Mouse (Mus musculus): ENCODE measurements around the gene Cyfip1. TPM values are rescaled to one million over a fixed set of nuclear protein-coding genes. Genes with fewer than 3 reads are reported as not detected.

The Cyfip1 gene
- polyA plus RNA-seq, 1 experiment = 47.9 TPM

GRCm38 (mm10) chr7:55842504-55843152, 1.1 kb downstream of the Cyfip1 start:
- H3K4me3 ChIP-seq (ENCODE audit: insufficient read depth, poor library complexity, severe bottlenecking) = peak overlapping the region; percentile 78
- no peaks in the 10 kb centered on the region for H3K36me3 ChIP-seq (ENCODE audit: control insufficient read depth, insufficient read depth)
- peaks cover 48% of the 10 kb centered on the region for H3K79me3 ChIP-seq (ENCODE audit: low read depth)
- TF ChIP-seq USF1 (IDR thresholded peaks at IDR 0.05; ENCODE audit: low read depth) = no peak
- no peak for TF ChIP-seq CTCF (IDR thresholded peaks at IDR 0.05; ENCODE audit: control insufficient read depth, insufficient read depth, insufficient read length)
- no peak for TF ChIP-seq MAX (IDR thresholded peaks at IDR 0.05)
- no peak for TF ChIP-seq CEBPB (IDR thresholded peaks at IDR 0.05; ENCODE audit: low read depth)
- no peak for TF ChIP-seq MYOD1 (IDR thresholded peaks at IDR 0.05; ENCODE audit: control insufficient read depth, insufficient read length, low read depth)
- no peak for TF ChIP-seq FOSL1 (IDR thresholded peaks at IDR 0.05; ENCODE audit: insufficient read depth, low read length, poor library complexity, severe bottlenecking)
- no peak for TF ChIP-seq MYOG (IDR thresholded peaks at IDR 0.05; ENCODE audit: control insufficient read depth, extremely low read depth, insufficient read length)
- H3ac ChIP-seq (ENCODE audit: control insufficient read depth, insufficient read length, low read depth) = peak overlapping the region; percentile 94
- H3K79me2 ChIP-seq (ENCODE audit: control insufficient read depth, insufficient read depth) = peaks cover 56% of the 10 kb centered on the region
- no peaks in the 10 kb centered on the region for H3K27me3 ChIP-seq (ENCODE audit: control insufficient read depth, insufficient read depth, insufficient read length)

DNA sequence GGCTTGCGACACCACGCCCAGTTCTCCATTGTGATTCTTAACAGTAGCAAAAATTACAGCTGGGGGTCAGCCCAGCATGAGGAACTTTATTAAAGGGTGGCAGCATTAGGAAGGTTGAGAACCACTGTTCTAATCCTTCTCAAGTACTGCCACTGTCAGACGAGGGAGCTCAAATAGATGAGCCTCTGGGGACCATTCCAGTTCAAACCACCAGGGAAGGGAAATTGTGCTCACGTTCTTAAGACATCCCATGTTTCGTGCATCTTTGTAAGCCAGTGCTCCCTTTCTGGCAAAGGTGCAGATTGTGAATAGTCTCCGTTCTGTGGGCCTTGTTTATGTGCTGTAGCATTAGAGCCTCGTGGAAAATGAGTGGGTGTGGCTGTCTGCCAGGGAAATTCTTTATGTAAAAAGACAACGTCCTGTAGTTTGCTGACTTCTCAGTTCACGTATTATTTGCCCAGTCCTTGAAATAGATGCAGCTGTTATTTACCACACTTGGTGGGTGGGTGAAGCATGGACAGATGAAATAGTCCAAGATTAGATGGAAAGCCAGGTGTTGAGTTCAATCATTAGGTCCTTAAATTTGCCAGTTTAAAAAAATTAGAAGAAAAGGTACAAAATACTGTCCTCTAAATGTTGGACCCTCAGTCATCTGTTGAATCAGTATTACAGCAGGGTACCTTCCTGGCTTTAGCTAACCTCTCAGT, 5.2 kb downstream of the Cyfip1 start:
- H3K79me2 ChIP-seq (ENCODE audit: control insufficient read depth, insufficient read depth) = peaks cover 97% of the 10 kb centered on the region
- no peaks in the 10 kb centered on the region for H3K27me3 ChIP-seq (ENCODE audit: control insufficient read depth, insufficient read depth, insufficient read length)
- peaks cover 85% of the 10 kb centered on the region for H3K79me3 ChIP-seq (ENCODE audit: low read depth)
- TF ChIP-seq MYOD1 (IDR thresholded peaks at IDR 0.05; ENCODE audit: control insufficient read depth, insufficient read length, low read depth) (no peak), MYOG (IDR thresholded peaks at IDR 0.05; ENCODE audit: control insufficient read depth, extremely low read depth, insufficient read length) (no peak), CTCF (IDR thresholded peaks at IDR 0.05; ENCODE audit: control insufficient read depth, insufficient read depth, insufficient read length) (no peak), CEBPB (IDR thresholded peaks at IDR 0.05; ENCODE audit: low read depth) (no peak), FOSL1 (IDR thresholded peaks at IDR 0.05; ENCODE audit: insufficient read depth, low read length, poor library complexity, severe bottlenecking) (no peak), MAX (IDR thresholded peaks at IDR 0.05) (no peak), USF1 (IDR thresholded peaks at IDR 0.05; ENCODE audit: low read depth) (no peak)
- H3ac ChIP-seq (ENCODE audit: control insufficient read depth, insufficient read length, low read depth) = no peak overlapping the region
- H3K4me3 ChIP-seq (ENCODE audit: insufficient read depth, poor library complexity, severe bottlenecking) = no peak overlapping the region
- H3K36me3 ChIP-seq (ENCODE audit: control insufficient read depth, insufficient read depth) = peaks cover 3% of the 10 kb centered on the region

- H3K27me3 ChIP-seq (ENCODE audit: control insufficient read depth, insufficient read depth, insufficient read length) = no peaks in the 10 kb centered on the region
- TF ChIP-seq CTCF (IDR thresholded peaks at IDR 0.05; ENCODE audit: control insufficient read depth, insufficient read depth, insufficient read length) = no peak
- TF ChIP-seq MYOD1 (IDR thresholded peaks at IDR 0.05; ENCODE audit: control insufficient read depth, insufficient read length, low read depth) = no peak
- no peak for TF ChIP-seq USF1 (IDR thresholded peaks at IDR 0.05; ENCODE audit: low read depth)
- no peak for TF ChIP-seq MAX (IDR thresholded peaks at IDR 0.05)
- no peak for TF ChIP-seq CEBPB (IDR thresholded peaks at IDR 0.05; ENCODE audit: low read depth)
- TF ChIP-seq MYOG (IDR thresholded peaks at IDR 0.05; ENCODE audit: control insufficient read depth, extremely low read depth, insufficient read length) = no peak
- TF ChIP-seq FOSL1 (IDR thresholded peaks at IDR 0.05; ENCODE audit: insufficient read depth, low read length, poor library complexity, severe bottlenecking) = no peak
- H3K4me3 ChIP-seq (ENCODE audit: insufficient read depth, poor library complexity, severe bottlenecking) = no peak overlapping the region
- peaks cover 87% of the 10 kb centered on the region for H3K79me3 ChIP-seq (ENCODE audit: low read depth)
- H3ac ChIP-seq (ENCODE audit: control insufficient read depth, insufficient read length, low read depth) = no peak overlapping the region
- peaks cover 3% of the 10 kb centered on the region for H3K36me3 ChIP-seq (ENCODE audit: control insufficient read depth, insufficient read depth)
- H3K79me2 ChIP-seq (ENCODE audit: control insufficient read depth, insufficient read depth) = peaks cover 100% of the 10 kb centered on the region
These were observed 8.5 kb downstream of the Cyfip1 start for GRCm38 (mm10) chr7:55849948-55850571.

DNA sequence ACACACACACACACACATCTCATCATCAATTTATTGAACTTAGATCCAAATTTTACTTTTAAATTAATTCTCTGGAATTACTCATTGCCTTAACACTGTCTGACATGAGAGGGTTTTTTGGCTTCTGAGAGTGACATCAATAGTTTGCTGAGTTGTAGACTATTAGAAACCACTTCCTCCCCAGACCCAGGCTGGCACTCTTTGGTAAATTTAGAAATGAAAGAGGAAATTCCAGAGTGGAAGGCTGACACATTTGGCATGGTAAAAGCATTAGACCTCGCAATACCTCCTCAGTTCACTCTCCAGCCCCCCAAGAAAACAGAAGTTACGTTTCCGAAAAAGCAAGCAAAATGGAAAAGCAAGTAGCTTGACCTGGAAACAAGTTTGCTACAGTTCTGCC, 11.2 kb downstream of the Cyfip1 start:
- Histone ChIP-seq H3K4me3 (ENCODE audit: insufficient read depth, poor library complexity, severe bottlenecking) (no peak overlapping the region), H3K79me3 (ENCODE audit: low read depth) (peaks cover 82% of the 10 kb centered on the region), H3ac (ENCODE audit: control insufficient read depth, insufficient read length, low read depth) (no peak overlapping the region), H3K79me2 (ENCODE audit: control insufficient read depth, insufficient read depth) (peaks cover 100% of the 10 kb centered on the region), H3K36me3 (ENCODE audit: control insufficient read depth, insufficient read depth) (peaks cover 3% of the 10 kb centered on the region), H3K27me3 (ENCODE audit: control insufficient read depth, insufficient read depth, insufficient read length) (no peaks in the 10 kb centered on the region)
- TF ChIP-seq USF1 (IDR thresholded peaks at IDR 0.05; ENCODE audit: low read depth) (no peak), FOSL1 (IDR thresholded peaks at IDR 0.05; ENCODE audit: insufficient read depth, low read length, poor library complexity, severe bottlenecking) (no peak), MAX (IDR thresholded peaks at IDR 0.05) (no peak), CEBPB (IDR thresholded peaks at IDR 0.05; ENCODE audit: low read depth) (no peak), MYOD1 (IDR thresholded peaks at IDR 0.05; ENCODE audit: control insufficient read depth, insufficient read length, low read depth) (no peak), CTCF (IDR thresholded peaks at IDR 0.05; ENCODE audit: control insufficient read depth, insufficient read depth, insufficient read length) (no peak), MYOG (IDR thresholded peaks at IDR 0.05; ENCODE audit: control insufficient read depth, extremely low read depth, insufficient read length) (no peak)

DNA sequence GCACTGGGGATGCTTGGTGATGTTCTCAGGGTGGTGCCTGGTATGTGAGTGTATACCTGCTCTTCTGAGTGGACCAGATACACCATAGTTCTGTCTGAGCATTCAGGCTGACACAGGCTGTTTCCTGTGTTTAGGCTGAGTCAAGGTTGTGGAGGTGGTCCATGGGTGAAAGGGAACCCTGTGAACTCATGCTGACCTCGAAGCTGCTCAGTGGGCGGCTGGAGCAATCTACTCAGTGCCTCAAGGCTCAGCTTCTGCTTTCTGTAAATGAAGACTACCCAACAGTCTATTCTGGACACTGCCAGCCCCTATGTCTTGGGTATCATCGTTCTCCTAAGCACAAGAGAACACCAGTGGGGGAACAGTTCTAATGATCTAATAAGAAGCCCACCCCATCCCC, 14.1 kb downstream of the Cyfip1 start:
- Histone ChIP-seq H3K4me3 (ENCODE audit: insufficient read depth, poor library complexity, severe bottlenecking) (no peak overlapping the region), H3K79me3 (ENCODE audit: low read depth) (peaks cover 72% of the 10 kb centered on the region), H3K36me3 (ENCODE audit: control insufficient read depth, insufficient read depth) (no peaks in the 10 kb centered on the region), H3ac (ENCODE audit: control insufficient read depth, insufficient read length, low read depth) (no peak overlapping the region), H3K27me3 (ENCODE audit: control insufficient read depth, insufficient read depth, insufficient read length) (no peaks in the 10 kb centered on the region), H3K79me2 (ENCODE audit: control insufficient read depth, insufficient read depth) (peaks cover 100% of the 10 kb centered on the region)
- TF ChIP-seq MAX (IDR thresholded peaks at IDR 0.05) (no peak), USF1 (IDR thresholded peaks at IDR 0.05; ENCODE audit: low read depth) (no peak), MYOD1 (IDR thresholded peaks at IDR 0.05; ENCODE audit: control insufficient read depth, insufficient read length, low read depth) (no peak), CEBPB (IDR thresholded peaks at IDR 0.05; ENCODE audit: low read depth) (no peak), MYOG (IDR thresholded peaks at IDR 0.05; ENCODE audit: control insufficient read depth, extremely low read depth, insufficient read length) (no peak), FOSL1 (IDR thresholded peaks at IDR 0.05; ENCODE audit: insufficient read depth, low read length, poor library complexity, severe bottlenecking) (no peak), CTCF (IDR thresholded peaks at IDR 0.05; ENCODE audit: control insufficient read depth, insufficient read depth, insufficient read length) (no peak)

All from C2C12 (cell line).